Mouse (Mus musculus) heart, embryonic 15.5 days (tissue): ENCODE measurements at regions not wholly inside any gene's neighbourhood (a gene's known extent, or its start where the extent isn't known, plus 50 kb on each side); places are given as distances from the start of the nearest gene placed in this dataset.

Source experiments
- ATAC-seq: fragments of 200-750 bp; cut with Nextera tagmentation; replicated peaks from 2 replicates; pipeline ENCODE4 v1.8.0; 2017; ENCODE audit warnings: low read depth, moderate TSS enrichment; ENCODE audit not compliant: insufficient number of reproducible peaks, insufficient read depth, low FRiP score
- H3K27ac ChIP-seq: fragments of 300-500 bp; sonication (generic); 2 replicates; pipeline ENCODE4 v1.5.1; 2015; ENCODE audit warnings: mild to moderate bottlenecking, inconsistent platforms
- H3K27me3 ChIP-seq: fragments of 300-500 bp; sonication (generic); 2 replicates; pipeline ENCODE4 v1.6.1; 2015; ENCODE audit warnings: inconsistent platforms
- H3K36me3 ChIP-seq: fragments of 300-500 bp; sonication (generic); 2 replicates; pipeline ENCODE4 v1.6.1; 2015; ENCODE audit warnings: mild to moderate bottlenecking, inconsistent platforms
- H3K4me1 ChIP-seq: fragments of 300-500 bp; sonication (generic); replicated peaks from 2 replicates; pipeline ENCODE4 v1.6.1; 2015; ENCODE audit warnings: inconsistent platforms
- H3K4me2 ChIP-seq: fragments of 300-500 bp; sonication (generic); 2 replicates; pipeline ENCODE4 v1.6.1; 2015; ENCODE audit warnings: inconsistent platforms, mild to moderate bottlenecking, moderate library complexity
- H3K4me3 ChIP-seq: fragments of 300-500 bp; sonication (generic); 2 replicates; pipeline ENCODE4 v1.5.1; 2015; ENCODE audit warnings: mild to moderate bottlenecking, inconsistent platforms
- H3K9ac ChIP-seq: fragments of 300-500 bp; sonication (generic); 2 replicates; pipeline ENCODE4 v1.6.1; 2015; ENCODE audit warnings: mild to moderate bottlenecking, inconsistent platforms
- H3K9me3 ChIP-seq: fragments of 300-500 bp; sonication (generic); replicated peaks from 2 replicates; pipeline ENCODE4 v1.6.1; 2016; ENCODE audit warnings: inconsistent platforms
- WGBS: fragments of 180-500 bp; shearing (Covaris S2); methylation state at CpG from one replicate; pipeline ENCODE4 v1.1.7; 2015; ENCODE audit warnings: mixed read lengths; 5-methylcytosine and 5-hydroxymethylcytosine counted together

DNA sequence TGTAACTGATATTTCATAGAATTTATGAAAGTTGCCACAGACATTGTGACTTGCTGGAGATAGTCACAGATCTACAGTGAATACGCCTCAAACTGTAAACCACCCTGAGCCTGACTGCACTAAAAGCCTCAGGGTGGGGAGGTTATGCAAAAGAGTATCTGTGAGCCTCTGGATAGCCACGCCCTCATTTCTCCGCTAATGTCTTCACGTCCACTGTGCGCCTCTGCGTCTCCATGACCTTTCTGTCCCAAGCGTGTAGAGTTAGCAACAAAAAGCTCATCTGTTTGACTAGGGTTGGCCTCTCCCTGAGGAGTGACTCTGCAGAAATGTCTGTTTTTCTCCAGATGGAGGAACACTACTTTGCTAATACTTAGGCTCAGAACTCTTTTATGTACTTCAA, 170.8 kb upstream of the Gm49356 start:
- no peak for ATAC-seq
- Histone ChIP-seq H3K4me1 (no peaks in the 10 kb centered on the region), H3K27me3 (no peaks in the 10 kb centered on the region), H3K9ac (no peak overlapping the region), H3K9me3 (no peaks in the 10 kb centered on the region), H3K36me3 (no peaks in the 10 kb centered on the region), H3K4me3 (no peak overlapping the region), H3K27ac (no peak overlapping the region), H3K4me2 (no peak overlapping the region)
- WGBS: 71% methylated on average over 7 of the region's 7 CpGs

DNA sequence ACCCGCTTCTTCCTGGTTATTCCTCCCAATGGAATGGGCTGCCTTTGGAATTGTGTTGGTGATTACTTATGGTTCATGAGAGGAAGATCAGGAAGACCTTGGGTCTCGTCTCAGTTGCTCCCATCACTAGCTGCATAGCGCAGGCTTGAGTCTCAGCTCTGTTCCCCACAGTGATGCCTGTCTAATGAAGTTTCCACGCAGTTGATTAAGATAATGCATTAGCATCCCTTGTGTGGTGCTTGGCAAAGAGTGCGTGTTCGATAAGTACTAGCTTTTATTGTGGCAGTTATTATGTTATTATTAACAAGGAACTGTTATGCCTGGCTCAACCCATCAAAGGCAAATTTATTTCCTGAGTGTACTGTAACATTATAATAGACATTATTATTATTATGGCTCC, 169.7 kb upstream of the Gm49356 start:
- H3K9ac ChIP-seq: no peak overlapping the region
- ATAC-seq: no peak
- 86% methylated on average over 6 of the region's 6 CpGs for WGBS

DNA sequence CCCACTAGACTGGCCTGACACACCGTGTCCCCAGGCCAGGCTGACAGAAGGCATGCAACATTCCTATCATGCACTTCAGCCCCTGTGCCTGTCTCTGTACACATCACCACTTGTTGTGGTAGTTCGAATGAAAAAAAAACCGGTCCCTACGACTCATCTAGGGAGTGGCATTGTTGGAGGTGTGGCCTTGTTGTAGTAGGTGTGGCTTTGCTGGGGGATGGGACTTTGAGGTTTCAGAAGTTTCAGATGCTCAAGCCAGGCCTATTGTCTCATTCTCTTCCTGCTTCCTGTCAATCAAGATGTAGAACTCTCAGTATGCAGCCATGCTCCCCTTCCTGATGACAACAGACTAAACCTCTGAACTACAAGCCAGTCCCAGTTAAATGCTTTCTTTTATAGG, 162.1 kb upstream of the Gm49356 start:
- no peaks in the 10 kb centered on the region for H3K27me3 ChIP-seq
- 0 out of 2 replicates have a peak, but pooled peaks cover 4% of the 10 kb centered on the region for H3K4me1 ChIP-seq
- H3K4me2 ChIP-seq: no peak overlapping the region
- H3K36me3 ChIP-seq: no peaks in the 10 kb centered on the region
- no peak overlapping the region for H3K4me3 ChIP-seq
- no peaks in the 10 kb centered on the region for H3K9me3 ChIP-seq
- no peak overlapping the region for H3K27ac ChIP-seq
- WGBS: 51% methylated on average over 4 of the region's 4 CpGs
- H3K9ac ChIP-seq: no peak overlapping the region
- ATAC-seq: no peak

More for the DNA sequence above, 169.7 kb upstream of the Gm49356 start:
- no peak overlapping the region for H3K4me2 ChIP-seq
- no peaks in the 10 kb centered on the region for H3K9me3 ChIP-seq
- H3K4me1 ChIP-seq: no peaks in the 10 kb centered on the region
- no peak overlapping the region for H3K4me3 ChIP-seq
- no peaks in the 10 kb centered on the region for H3K36me3 ChIP-seq
- no peaks in the 10 kb centered on the region for H3K27me3 ChIP-seq
- no peak overlapping the region for H3K27ac ChIP-seq

DNA sequence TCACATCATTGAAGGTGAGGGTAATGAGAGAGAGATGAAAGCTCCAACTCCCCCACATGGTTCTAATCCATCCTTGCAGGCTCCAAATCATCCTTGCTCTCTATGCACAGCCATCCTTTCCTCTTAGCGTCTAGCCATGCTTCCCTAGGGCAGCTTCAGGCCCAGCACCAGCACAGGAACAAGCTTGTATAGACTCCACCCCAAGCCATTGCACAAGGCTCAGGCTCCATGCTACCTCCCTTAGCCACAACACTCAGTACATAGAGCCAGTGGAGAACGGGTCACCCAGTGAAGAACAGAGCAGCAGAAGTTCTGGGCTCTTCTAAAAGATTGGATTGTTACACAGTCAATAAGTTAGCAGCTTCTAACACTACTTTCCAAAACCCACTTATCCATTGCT, 160.8 kb upstream of the Gm49356 start:
- Histone ChIP-seq H3K4me2 (no peak overlapping the region), H3K4me3 (no peak overlapping the region), H3K27ac (no peak overlapping the region), H3K27me3 (no peaks in the 10 kb centered on the region), H3K9me3 (no peaks in the 10 kb centered on the region), H3K36me3 (no peaks in the 10 kb centered on the region), H3K4me1 (peaks cover 9% of the 10 kb centered on the region), H3K9ac (no peak overlapping the region)
- no peak for ATAC-seq
- 95% methylated on average over 2 of the region's 2 CpGs for WGBS

DNA sequence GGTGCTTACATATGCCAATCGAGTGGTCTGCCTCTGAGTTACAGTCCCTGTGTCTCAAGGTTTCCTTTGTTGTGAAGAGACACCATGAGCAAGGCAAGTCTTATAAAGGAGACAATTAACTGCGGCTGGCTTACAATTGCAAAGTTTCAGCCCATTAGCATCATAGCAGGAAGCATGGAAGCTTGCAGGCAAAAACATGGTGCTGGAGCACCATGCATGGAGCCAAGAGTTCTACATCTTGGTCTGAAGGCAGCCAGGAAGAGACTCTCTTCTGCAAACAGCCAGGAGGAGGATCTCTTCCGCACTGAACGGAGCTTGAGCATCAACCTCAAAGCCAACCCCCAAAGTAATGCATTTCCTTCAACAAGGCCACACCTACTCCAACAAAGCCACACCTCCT, 158.2 kb upstream of the Gm49356 start:
- Histone ChIP-seq H3K4me3 (no peak overlapping the region), H3K9me3 (no peaks in the 10 kb centered on the region), H3K27ac (no peak overlapping the region), H3K9ac (no peak overlapping the region), H3K4me1 (peaks cover 10% of the 10 kb centered on the region), H3K4me2 (no peak overlapping the region), H3K36me3 (no peaks in the 10 kb centered on the region), H3K27me3 (no peaks in the 10 kb centered on the region)
- WGBS: 88% methylated on average over 4 of the region's 4 CpGs
- no peak for ATAC-seq

DNA sequence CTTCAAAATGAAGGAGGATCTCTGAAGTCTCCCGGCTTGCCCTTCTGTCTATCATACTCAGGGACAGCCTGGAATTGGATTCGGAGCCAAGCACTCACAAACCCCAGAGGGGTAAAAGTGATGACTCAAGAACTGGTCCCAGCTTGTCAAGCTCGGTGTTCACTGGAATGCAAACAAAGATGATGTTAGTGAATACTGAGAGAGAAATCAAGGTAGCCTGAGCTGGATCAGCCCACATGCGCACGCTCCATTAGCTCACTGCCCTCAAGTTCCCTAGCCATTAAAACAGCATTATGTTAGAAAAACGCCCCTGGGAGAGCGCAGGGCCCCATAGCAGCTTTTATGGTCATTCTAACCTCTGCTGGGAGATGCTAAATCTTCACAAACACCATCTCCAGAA, 157.8 kb upstream of the Gm49356 start:
- 67% methylated on average over 7 of the region's 7 CpGs for WGBS
- no peak overlapping the region for H3K27ac ChIP-seq
- H3K4me1 ChIP-seq: peaks cover 10% of the 10 kb centered on the region
- no peak overlapping the region for H3K4me2 ChIP-seq
- no peaks in the 10 kb centered on the region for H3K36me3 ChIP-seq
- no peak overlapping the region for H3K9ac ChIP-seq
- H3K9me3 ChIP-seq: no peaks in the 10 kb centered on the region
- no peaks in the 10 kb centered on the region for H3K27me3 ChIP-seq
- no peak for ATAC-seq
- H3K4me3 ChIP-seq: no peak overlapping the region

DNA sequence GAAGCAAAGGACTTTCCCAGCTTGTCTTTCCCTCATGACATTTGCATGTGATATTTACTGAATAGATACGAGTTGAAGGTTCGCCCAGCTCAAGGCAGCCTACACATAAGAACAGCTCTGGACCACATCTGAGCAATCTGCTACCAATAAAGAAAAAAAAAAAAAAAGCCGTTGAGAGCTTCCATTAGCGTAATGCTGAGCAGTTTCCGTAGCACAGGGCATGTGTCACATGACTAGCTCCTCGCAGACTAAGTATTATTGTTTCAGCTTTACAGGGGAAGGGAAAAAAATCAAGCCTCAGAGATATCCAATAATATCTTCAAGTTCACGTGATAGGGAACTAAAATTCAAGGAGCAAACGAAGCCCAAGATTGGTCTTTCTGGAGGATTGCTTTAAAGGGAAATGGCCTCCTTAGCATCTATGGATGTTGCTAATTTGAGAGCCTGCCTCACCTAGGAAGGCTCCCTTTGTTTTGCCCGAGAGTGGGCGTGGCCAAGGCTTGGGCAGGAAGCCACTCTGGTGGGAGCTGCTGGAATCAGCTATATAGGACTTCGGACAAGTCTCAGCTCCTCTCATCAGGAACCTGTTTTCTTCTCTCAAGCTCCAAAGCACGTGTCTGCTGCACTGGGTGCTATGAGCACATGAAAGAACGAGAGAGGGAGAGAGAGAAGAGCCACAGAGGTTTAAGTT, 157.0 kb upstream of the Gm49356 start:
- 40% methylated on average over 13 of the region's 13 CpGs for WGBS
- Histone ChIP-seq H3K4me3 (no peak overlapping the region), H3K27ac (no peak overlapping the region), H3K36me3 (no peaks in the 10 kb centered on the region), H3K9me3 (no peaks in the 10 kb centered on the region), H3K4me1 (peaks cover 10% of the 10 kb centered on the region), H3K4me2 (peak overlapping the region; percentile 10; the same call in 1 of the 2 replicates), H3K9ac (no peak overlapping the region), H3K27me3 (no peaks in the 10 kb centered on the region)
- ATAC-seq: peak; percentile 59
